ENCODE assay signal across 9 mouse cellular contexts in the genomic region with DNA sequence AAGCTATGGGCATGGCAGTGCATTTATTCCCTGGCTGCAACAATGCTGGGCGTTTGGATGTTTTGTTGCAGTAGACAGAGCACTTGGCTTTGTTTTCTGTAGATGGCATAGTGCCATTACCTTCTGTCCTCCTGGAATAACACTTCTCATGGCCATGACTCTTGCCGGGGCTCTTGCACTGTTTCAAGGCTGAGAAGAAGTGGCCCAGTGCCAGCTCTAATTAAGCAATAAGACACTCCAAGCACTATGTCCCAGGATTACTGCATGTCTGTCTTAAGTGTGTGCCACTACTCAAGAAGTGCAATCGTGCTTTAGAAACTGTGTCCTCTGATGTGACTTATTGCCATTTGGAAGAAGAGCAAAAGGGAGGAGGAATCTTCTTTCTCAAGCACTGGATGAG.
DNase-seq lines count a peak whose midpoint lies in the region; ATAC-seq and TF ChIP-seq lines count a peak whose summit lies in the region.
"Had no signal": no experiment of that assay in that cellular context is flagged by ENCODE, and none has a peak within 500 bp of the region (broad histone marks: within the 10 kb centered on the region; RNA-seq: fewer than 3 reads in every experiment).

No protein-coding gene starts in this region.

- no peak overlapping the region for H3K27ac ChIP-seq in forebrain, embryonic 12.5 days
- H3K27ac ChIP-seq in forebrain, embryonic 10.5 days, result no peak overlapping the region
- H3K27ac ChIP-seq in midbrain, embryonic 14.5 days (replicated peaks; ENCODE audit: low read depth, low read length), result no peak overlapping the region
- no peak overlapping the region for H3K27ac ChIP-seq in midbrain, embryonic 15.5 days
- H3K27ac ChIP-seq in forebrain, postnatal 0 days (ENCODE audit: low read depth, low read length), result no peak overlapping the region

- H3K27me3 ChIP-seq in forebrain, embryonic 12.5 days, result no peaks in the 10 kb centered on the region
- no peaks in the 10 kb centered on the region for H3K27me3 ChIP-seq in forebrain, embryonic 10.5 days (ENCODE audit: poor library complexity, severe bottlenecking)
- no peaks in the 10 kb centered on the region for H3K27me3 ChIP-seq in midbrain, embryonic 14.5 days (ENCODE audit: control insufficient read depth, insufficient read depth, low read length)
- no peaks in the 10 kb centered on the region for H3K27me3 ChIP-seq in midbrain, embryonic 15.5 days (replicated peaks)
- H3K27me3 ChIP-seq in forebrain, postnatal 0 days (ENCODE audit: insufficient read depth, low read length), result no peaks in the 10 kb centered on the region

- 64% methylated on average over 3 of the region's 3 CpGs for whole genome bisulfite sequencing in forebrain, embryonic 12.5 days
- 79% methylated on average over 3 of the region's 3 CpGs for WGBS in forebrain, embryonic 10.5 days
- 63% methylated on average over 3 of the region's 3 CpGs for WGBS in midbrain, embryonic 14.5 days
- 59% methylated on average over 3 of the region's 3 CpGs for WGBS in midbrain, embryonic 15.5 days
- 25% methylated on average over 3 of the region's 3 CpGs for WGBS in forebrain, postnatal 0 days

- no peaks in the 10 kb centered on the region for H3K36me3 ChIP-seq in forebrain, embryonic 12.5 days (replicated peaks)
- no peaks in the 10 kb centered on the region for H3K36me3 ChIP-seq in forebrain, embryonic 10.5 days (replicated peaks)
- H3K36me3 ChIP-seq in midbrain, embryonic 14.5 days (ENCODE audit: control insufficient read depth, insufficient read depth, low read length), result no peaks in the 10 kb centered on the region
- no peaks in the 10 kb centered on the region for H3K36me3 ChIP-seq in midbrain, embryonic 15.5 days (replicated peaks)
- H3K36me3 ChIP-seq in forebrain, postnatal 0 days (ENCODE audit: insufficient read depth), result no peaks in the 10 kb centered on the region

- H3K9ac ChIP-seq in forebrain, embryonic 12.5 days, result no peak overlapping the region
- no peak overlapping the region for H3K9ac ChIP-seq in midbrain, embryonic 14.5 days (replicated peaks; ENCODE audit: low read length)
- no peak overlapping the region for H3K9ac ChIP-seq in midbrain, embryonic 15.5 days
- H3K9ac ChIP-seq in forebrain, postnatal 0 days, result no peak overlapping the region

- H3K9me3 ChIP-seq in forebrain, embryonic 12.5 days, result no peaks in the 10 kb centered on the region
- no peaks in the 10 kb centered on the region for H3K9me3 ChIP-seq in forebrain, embryonic 10.5 days
- H3K9me3 ChIP-seq in midbrain, embryonic 14.5 days (ENCODE audit: control insufficient read depth, low read length), result no peaks in the 10 kb centered on the region
- no peaks in the 10 kb centered on the region for H3K9me3 ChIP-seq in midbrain, embryonic 15.5 days
- no peaks in the 10 kb centered on the region for H3K9me3 ChIP-seq in forebrain, postnatal 0 days (ENCODE audit: low read length)

- H3K4me2 ChIP-seq in forebrain, embryonic 12.5 days, result no peak overlapping the region
- no peak overlapping the region for H3K4me2 ChIP-seq in midbrain, embryonic 14.5 days (ENCODE audit: low read length)
- H3K4me2 ChIP-seq in midbrain, embryonic 15.5 days, result no peak overlapping the region
- no peak overlapping the region for H3K4me2 ChIP-seq in forebrain, postnatal 0 days (ENCODE audit: low read depth)

- no peak overlapping the region for H3K4me3 ChIP-seq in forebrain, embryonic 12.5 days (replicated peaks)
- H3K4me3 ChIP-seq in forebrain, embryonic 10.5 days, result no peak overlapping the region
- H3K4me3 ChIP-seq in midbrain, embryonic 14.5 days (replicated peaks; ENCODE audit: low read depth, low read length), result no peak overlapping the region
- no peak overlapping the region for H3K4me3 ChIP-seq in midbrain, embryonic 15.5 days
- no peak overlapping the region for H3K4me3 ChIP-seq in forebrain, postnatal 0 days (ENCODE audit: low read depth, low read length)

- H3K4me1 ChIP-seq in forebrain, embryonic 12.5 days, result no peaks in the 10 kb centered on the region
- no peaks in the 10 kb centered on the region for H3K4me1 ChIP-seq in forebrain, embryonic 10.5 days
- H3K4me1 ChIP-seq in midbrain, embryonic 14.5 days (ENCODE audit: control insufficient read depth, insufficient read depth, low read length), result no peaks in the 10 kb centered on the region
- H3K4me1 ChIP-seq in midbrain, embryonic 15.5 days, result no peaks in the 10 kb centered on the region
- peaks cover 3% of the 10 kb centered on the region; the same call in 1 of the 2 replicates for H3K4me1 ChIP-seq in forebrain, postnatal 0 days (ENCODE audit: insufficient read depth)

- peak; percentile 17; the same call in 1 of the 2 replicates for ATAC-seq in forebrain, embryonic 12.5 days (ENCODE audit: low FRiP score)
- no peak for ATAC-seq in midbrain, embryonic 14.5 days (ENCODE audit: low FRiP score, low TSS enrichment)
- no peak for ATAC-seq in midbrain, embryonic 15.5 days (replicated peaks)
- peak; percentile 64; the same call in 1 of the 2 replicates for ATAC-seq in forebrain, postnatal 0 days
- ATAC-seq in erythroblast, adult 5-6 weeks (replicated peaks; ENCODE audit: low FRiP score, poor library complexity, severe bottlenecking), result no peak
- no peak for ATAC-seq in inflammation-experienced regulatory T-cells, adult 6 months
- ATAC-seq: intestine, postnatal 0 days had no signal

- TF ChIP-seq CTCF in forebrain, postnatal 0 days (IDR thresholded peaks at IDR 0.05; ENCODE audit: low read depth), result no peak

- no peak for DNase-seq in forebrain, embryonic 10.5 days (ENCODE audit: extremely low spot score, low spot score)
- peak; percentile 23 for DNase-seq in midbrain, embryonic 14.5 days
- peak; percentile 22 for DNase-seq in forebrain, postnatal 0 days
- DNase-seq in skeletal muscle tissue, adult 2 months (ENCODE audit: low read depth, low spot score), result peak; percentile 4

Comparison
In these comparisons a context has a peak if more than half of its experiments do, and no peak if none do; other contexts are left out.
1. ATAC-seq: peak in forebrain, embryonic 12.5 days (single experiment) and forebrain, postnatal 0 days (single experiment); none in midbrain, embryonic 14.5 days (single experiment), midbrain, embryonic 15.5 days (single experiment), erythroblast, adult 5-6 weeks (single experiment) and inflammation-experienced regulatory T-cells, adult 6 months (single experiment).